Mouse (Mus musculus): ENCODE data around the gene Klf9.

GRCm38 (mm10) chr19:23159780-23160395 lies 18.9 kb downstream of the Klf9 start:
- TF ChIP-seq CTCF (IDR thresholded peaks at IDR 0.05; ENCODE audit: low read depth): no peak
- no peak for TF ChIP-seq EP300 (IDR thresholded peaks at IDR 0.05; ENCODE audit: low read depth)
